Mouse (Mus musculus) thymus, postnatal 25 days (tissue): ENCODE data around the gene Ccnb3.
"Not testable (repeated sequence)": the region's sequence is repeated elsewhere in the genome, so short reads cannot be mapped to it uniquely, and the experiment has no call there.

Experiments
- DNase-seq: peaks from one replicate; pipeline ENCODE4 v3.0.0; 2022

Ccnb3 gene

GRCm38 (mm10) chrX:7041519-7041918, at the start of gene Ccnb3:
Gene Ccnb3 (minus strand): TSS chrX:7041619.
- DNase-seq = no peak

GRCm38 (mm10) chrX:7090323-7090722, 48.9 kb upstream of the Ccnb3 start:
- DNase-seq = no peak

- DNase-seq = no peak
Measured at GRCm38 (mm10) chrX:7085878-7086277, 44.5 kb upstream of the Ccnb3 start.

- no peak for DNase-seq
Measured at GRCm38 (mm10) chrX:7079820-7080429, 38.5 kb upstream of the Ccnb3 start.

- no peak for DNase-seq
Measured at GRCm38 (mm10) chrX:7068002-7068401, 26.6 kb upstream of the Ccnb3 start.

GRCm38 (mm10) chrX:7067219-7067618, 25.8 kb upstream of the Ccnb3 start, which contains the start of gene Akap4:
Gene Akap4 (plus strand): TSS chrX:7067519.
- DNase-seq = no peak

GRCm38 (mm10) chrX:7064109-7064508, 22.7 kb upstream of the Ccnb3 start:
- DNase-seq = no peak

GRCm38 (mm10) chrX:7057634-7058033, 16.2 kb upstream of the Ccnb3 start:
- DNase-seq = no peak

- DNase-seq = no peak
Measured at GRCm38 (mm10) chrX:7057056-7057455, 15.6 kb upstream of the Ccnb3 start.

- not testable (repeated sequence) for DNase-seq
Measured at GRCm38 (mm10) chrX:6983916-6984315, 57.5 kb downstream of the Ccnb3 start.

GRCm38 (mm10) chrX:6971956-6972355, 69.5 kb downstream of the Ccnb3 start:
- no peak for DNase-seq

- peak; percentile 4 for DNase-seq
Measured at GRCm38 (mm10) chrX:6968598-6968997, 72.8 kb downstream of the Ccnb3 start.
